Mouse (Mus musculus) spleen, adult 2 months (tissue): Measurements from ENCODE around the gene Adcyap1.

ENCODE experiments used
- CTCF ChIP-seq: fragments of 200-500 bp; IDR thresholded peaks from 2 replicates; pipeline ENCODE4 v1.5.1; 2011; ENCODE audit warnings: mild to moderate bottlenecking, inconsistent platforms; ENCODE audit not compliant: insufficient read depth, insufficient read length, insufficient replicate concordance; ENCODE audit errors: extremely low read depth
- POLR2A ChIP-seq: fragments of 200-500 bp; IDR thresholded peaks from 2 replicates; pipeline ENCODE4 v1.6.1; 2011; ENCODE audit warnings: low read depth, low read length, inconsistent platforms

DNA sequence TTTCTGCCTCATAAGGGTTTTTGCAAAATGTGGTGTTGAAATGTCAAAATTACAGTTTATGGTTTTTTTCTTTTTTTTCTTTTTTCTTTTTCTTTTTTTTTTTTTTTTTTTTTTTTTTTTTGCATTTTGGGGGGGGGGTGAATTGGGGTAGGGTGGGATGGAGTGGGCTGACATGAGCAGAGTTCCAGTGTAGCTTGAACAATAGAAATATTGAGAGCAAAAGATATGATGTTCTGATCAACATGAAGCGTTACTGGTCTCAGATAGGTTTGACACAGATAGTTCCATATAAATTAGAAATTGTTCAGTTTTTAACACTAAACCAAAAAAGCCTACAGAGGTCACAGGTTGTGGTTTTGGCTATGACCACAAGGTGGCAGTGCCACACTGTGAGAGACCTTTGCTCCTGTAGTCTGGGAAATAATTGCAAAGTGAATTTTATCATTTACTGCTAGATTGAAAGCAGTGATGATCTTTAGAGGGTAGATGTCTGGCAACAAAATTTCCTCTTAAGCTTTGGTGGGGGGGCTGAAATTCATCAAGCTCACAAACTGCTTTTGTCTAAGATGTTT, 40.5 kb upstream of the Adcyap1 start:
- TF ChIP-seq CTCF (no peak), POLR2A (no peak)
